ENCODE assay signal across 17 mouse cellular contexts in genomic region chr3:105974174-105974573, GRCm38 (mm10). TPM values are rescaled to one million over a fixed set of nuclear protein-coding genes. Genes with fewer than 3 reads are reported as not detected.
"Had no signal": no experiment of that assay in that cellular context is flagged by ENCODE, and none has a peak within 500 bp of the region (broad histone marks: within the 10 kb centered on the region; RNA-seq: fewer than 3 reads in every experiment).

No protein-coding gene starts in this region.

- H3K4me2 ChIP-seq: limb, embryonic 15.5 days; midbrain, embryonic 13.5 days; neural tube, embryonic 12.5 days had no signal

- ATAC-seq: inflammation-experienced regulatory T-cells, adult 6 months; intestine, postnatal 0 days; midbrain, embryonic 13.5 days had no signal

- DNase-seq: kidney, adult 8-10 months; kidney, postnatal 36 days; layer of hippocampus, adult 9-11 months; layer of hippocampus, postnatal 36 days; retina, postnatal 1 day; right cerebral cortex, postnatal 25 days; thymus, postnatal 36 days had no signal

- H3K27ac ChIP-seq: kidney, postnatal 0 days; limb, embryonic 15.5 days; midbrain, embryonic 13.5 days; neural tube, embryonic 12.5 days had no signal

- H3K27me3 ChIP-seq: limb, embryonic 15.5 days; midbrain, embryonic 13.5 days; neural tube, embryonic 12.5 days had no signal

- H3K9me3 ChIP-seq: limb, embryonic 15.5 days; midbrain, embryonic 13.5 days; neural tube, embryonic 12.5 days had no signal

- H3K4me1 ChIP-seq: limb, embryonic 15.5 days; midbrain, embryonic 13.5 days; neural tube, embryonic 12.5 days had no signal

- H3K4me3 ChIP-seq: limb, embryonic 15.5 days; midbrain, embryonic 13.5 days; neural tube, embryonic 12.5 days had no signal

- H3K9ac ChIP-seq: limb, embryonic 15.5 days; midbrain, embryonic 13.5 days; neural tube, embryonic 12.5 days had no signal

RNA-seq across cellular contexts. Expression of gene Pifo, which starts 40.3 kb away (rescaled TPM):
- total RNA-seq: layer of hippocampus, postnatal 36 days; left cerebral cortex, postnatal 25 days had no signal
- polyA plus RNA-seq: intestine, postnatal 0 days; limb, embryonic 11.5 days; limb, embryonic 15.5 days; neural tube, embryonic 12.5 days; small intestine, adult 2 months; stomach, embryonic 16.5 days had no signal
